Mouse (Mus musculus) brain, embryonic 14.5 days (tissue): ENCODE results near the gene A830031A19Rik.

Source experiments
- CTCF ChIP-seq: fragments of 200-500 bp; IDR thresholded peaks from 2 replicates; pipeline ENCODE4 v1.5.1; 2012; ENCODE audit warnings: inconsistent platforms, mild to moderate bottlenecking, moderate library complexity, borderline replicate concordance; ENCODE audit not compliant: insufficient read depth, insufficient read length; ENCODE audit errors: extremely low read depth
- POLR2A ChIP-seq: fragments of 200-500 bp; IDR thresholded peaks from 2 replicates; pipeline ENCODE4 v1.6.1; 2012; ENCODE audit warnings: mild to moderate bottlenecking, inconsistent platforms, borderline replicate concordance; ENCODE audit not compliant: poor library complexity, insufficient read depth, insufficient read length, severe bottlenecking; ENCODE audit errors: extremely low read depth

DNA sequence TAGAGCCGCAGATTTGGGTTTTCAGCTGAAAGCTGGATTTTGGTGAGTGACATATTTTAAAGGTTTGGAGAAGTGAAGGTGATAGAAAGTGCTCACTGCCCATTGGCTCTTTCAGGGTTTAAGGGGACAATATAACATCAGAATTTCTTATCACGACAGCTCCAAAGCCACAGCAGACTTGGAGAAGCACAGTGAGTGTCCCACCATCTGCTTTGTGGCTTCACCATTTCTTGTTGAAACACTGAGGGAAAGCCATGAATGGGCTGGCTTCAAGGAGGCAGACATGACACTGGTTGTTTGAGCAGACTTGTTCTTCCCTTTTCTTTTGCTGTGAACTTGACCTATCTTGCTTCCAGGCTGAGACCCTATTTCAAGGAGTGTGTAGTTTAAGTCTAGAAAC lies 49.1 kb upstream of the A830031A19Rik start:
- TF ChIP-seq CTCF (no peak), POLR2A (no peak)
